ENCODE assay signal across 13 mouse cellular contexts in genomic region chr3:57976640-57977229, GRCm38 (mm10).
DNase-seq lines count a peak whose midpoint lies in the region; ATAC-seq lines count a peak whose summit lies in the region.
"Had no signal": no experiment of that assay in that cellular context is flagged by ENCODE, and none has a peak within 500 bp of the region (broad histone marks: within the 10 kb centered on the region; RNA-seq: fewer than 3 reads in every experiment).

No protein-coding gene starts in this region.

- peak; percentile 93 for ATAC-seq in frontal cortex, adult (ENCODE audit: low TSS enrichment)
- no peak for ATAC-seq in monocyte, adult 5-6 weeks (replicated peaks; ENCODE audit: insufficient number of reproducible peaks, low FRiP score, low TSS enrichment, poor library complexity, severe bottlenecking)
- ATAC-seq: activated CD4-positive, CD25-positive, alpha-beta regulatory T cell, adult 4 months had no signal

- intact Hi-C loops in heart, postnatal 10 days (cut with DNase I), result no loop called here

- no peak for DNase-seq in frontal cortex, postnatal 14 days (ENCODE audit: low spot score in 2 of 2)
- peak; percentile 24 to 69 for DNase-seq in layer of hippocampus, adult 18-20 months (ENCODE audit: low spot score in 2 of 2)
- no peak for DNase-seq in layer of hippocampus, postnatal 25 days (ENCODE audit: extremely low spot score in 1 of 2, low spot score in 1 of 2)
- DNase-seq in 3T3-L1 (ENCODE audit: low read depth, low spot score), result peak; percentile 5
- peak; percentile 21 for DNase-seq in layer of hippocampus, adult 9-10 months (ENCODE audit: low spot score)
- DNase-seq in heart, postnatal 10 days, result no peak
- DNase-seq: cerebellum, adult 9-10 months; gastrocnemius, postnatal 25 days; spleen, adult 18-20 months; thymus, adult 18-20 months had no signal

Comparison
In these comparisons a context has a peak if more than half of its experiments do, and no peak if none do; other contexts are left out.
1. DNase-seq: peak in layer of hippocampus, adult 18-20 months (2 of 2), 3T3-L1 (single experiment) and layer of hippocampus, adult 9-10 months (single experiment); none in frontal cortex, postnatal 14 days (0 of 2), layer of hippocampus, postnatal 25 days (0 of 2) and heart, postnatal 10 days (0 of 2).